Mouse (Mus musculus): ENCODE results near the gene Fcer1g.

Fcer1g gene

GRCm38 (mm10) chr1:171239992-171240744 lies 6.0 kb upstream of the Fcer1g start:
- no peak for DNase-seq

- DNase-seq, result peak; percentile 77
Measured at GRCm38 (mm10) chr1:171238463-171238862, 4.3 kb upstream of the Fcer1g start.

DNA sequence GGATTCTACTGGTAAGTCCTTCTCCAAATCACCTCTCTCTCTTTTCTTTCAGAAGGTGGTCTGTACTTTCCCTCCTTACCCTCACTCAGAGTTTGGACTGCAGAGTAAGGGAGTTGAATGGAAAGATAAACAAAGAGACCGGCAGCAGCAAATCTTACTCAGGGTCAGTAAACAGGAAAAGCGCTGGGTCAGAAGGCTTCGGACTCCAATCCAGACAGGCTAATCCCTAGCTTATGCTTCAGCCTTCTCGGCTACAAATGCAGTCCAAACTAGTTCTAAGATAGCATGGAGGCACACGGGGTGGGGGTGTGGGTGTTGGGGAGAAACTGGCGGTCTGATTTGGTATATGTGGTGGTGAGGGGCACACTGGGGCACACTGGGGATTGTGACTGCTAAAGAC lies 3.3 kb upstream of the Fcer1g start:
- no peak for DNase-seq

DNA sequence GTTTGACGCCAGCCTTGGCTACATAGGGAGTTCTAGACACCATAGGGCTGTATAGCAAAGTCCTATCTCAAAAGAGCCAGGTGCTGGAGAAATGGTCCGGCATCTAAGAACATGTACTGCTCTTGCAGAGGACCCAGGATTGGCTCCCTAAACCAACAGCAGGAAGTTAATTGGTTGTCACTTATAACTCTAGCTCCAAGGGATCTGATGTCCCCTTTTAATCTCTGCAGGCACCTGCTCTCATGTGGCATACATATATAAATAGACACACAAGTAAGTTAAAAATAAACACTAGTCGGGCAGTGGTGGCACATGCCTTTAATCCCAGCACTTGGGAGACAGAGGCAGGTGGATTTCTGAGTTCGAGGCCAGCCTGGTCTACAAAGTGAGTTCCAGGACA lies 1.6 kb upstream of the Fcer1g start:
- DNase-seq, result no peak

GRCm38 (mm10) chr1:171234538-171234937 lies 373 bp upstream of the Fcer1g start:
- no peak for DNase-seq

- DNase-seq, result no peak
Measured at GRCm38 (mm10) chr1:171232800-171233730, 1.1 kb downstream of the Fcer1g start.

DNA sequence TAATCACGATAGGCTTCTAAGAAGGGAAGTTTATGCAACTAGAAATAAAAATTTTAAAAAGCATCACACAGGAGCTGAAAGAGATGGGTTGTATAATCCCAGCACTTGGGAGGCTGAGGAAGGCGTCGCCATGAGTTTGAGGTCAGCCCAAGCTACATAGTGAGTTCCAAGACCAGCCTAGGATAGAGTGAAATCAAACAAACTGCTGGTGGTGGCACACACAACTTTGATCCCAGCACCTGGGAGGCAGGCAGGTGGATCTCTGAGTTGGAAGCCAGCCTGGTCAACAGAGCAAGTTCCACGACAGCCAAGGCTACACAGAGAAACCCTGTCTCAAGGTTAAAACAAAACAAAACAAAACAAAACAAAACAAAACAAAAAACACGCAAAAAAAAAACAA lies 1.8 kb downstream of the Fcer1g start:
- DNase-seq, result no peak

GRCm38 (mm10) chr1:171231844-171232243 lies 2.3 kb downstream of the Fcer1g start:
- no peak for DNase-seq

DNA sequence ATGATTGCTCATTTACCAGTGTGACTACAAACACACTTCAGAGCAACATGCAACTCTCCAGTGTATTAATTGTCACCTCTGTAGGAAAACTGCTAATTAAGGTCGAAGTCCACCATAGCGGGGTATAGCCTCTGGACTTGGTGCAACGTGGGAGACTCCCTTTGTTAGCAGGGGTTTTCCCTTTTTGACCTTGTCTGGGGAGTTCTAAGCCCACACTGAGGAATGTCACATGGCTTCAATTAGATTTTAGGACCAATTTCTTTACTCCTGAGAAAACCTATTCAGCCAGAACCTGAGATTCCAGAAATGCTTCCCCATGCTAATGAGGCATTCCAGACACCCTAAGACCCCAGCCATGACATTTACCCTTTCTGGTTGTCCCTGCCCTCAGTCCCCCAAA lies 4.0 kb downstream of the Fcer1g start:
- DNase-seq, result no peak

DNA sequence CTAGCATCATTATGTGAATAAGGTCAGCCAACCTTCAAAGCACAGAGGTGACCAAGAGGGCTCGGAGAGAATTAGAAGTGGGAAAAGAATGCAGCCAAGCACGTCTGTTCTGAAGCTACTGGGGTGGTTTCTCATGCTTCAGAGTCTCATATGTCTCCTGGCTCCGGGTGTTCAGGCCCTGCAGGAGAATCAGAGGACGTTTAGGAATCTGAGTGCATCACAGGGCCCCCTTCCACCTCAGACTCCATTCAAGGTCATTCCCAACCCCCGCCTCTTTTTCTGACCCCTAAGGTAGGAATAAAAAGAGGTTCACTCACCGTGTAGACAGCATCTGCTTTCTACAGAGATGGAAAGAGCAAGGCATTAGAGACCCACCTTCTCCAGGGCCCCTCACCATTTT lies 4.4 kb downstream of the Fcer1g start:
- DNase-seq, result no peak

- DNase-seq, result no peak
Measured at GRCm38 (mm10) chr1:171227879-171228278, 6.3 kb downstream of the Fcer1g start.

DNA sequence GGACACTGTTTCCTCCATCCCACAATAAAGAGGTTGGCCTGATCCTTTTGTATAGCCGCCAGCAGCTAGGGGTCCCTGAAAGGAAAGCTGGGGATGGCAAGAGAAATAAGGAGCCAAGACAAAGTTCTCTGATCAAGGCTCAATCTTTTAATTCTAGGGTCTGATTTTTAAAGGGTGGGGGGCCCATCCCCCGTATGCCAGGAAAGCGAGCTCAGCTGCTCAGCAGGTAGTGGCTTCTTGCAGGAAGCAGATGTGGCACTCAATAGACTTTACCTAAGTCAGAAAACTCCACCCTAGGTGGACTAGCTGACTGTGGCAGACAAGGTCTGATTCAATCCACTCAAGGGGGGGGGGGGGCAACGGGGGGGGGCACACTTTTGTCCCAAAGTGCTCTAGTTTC lies 7.4 kb downstream of the Fcer1g start:
- DNase-seq, result no peak

- DNase-seq, result no peak
Measured at GRCm38 (mm10) chr1:171224857-171225256, 9.3 kb downstream of the Fcer1g start, which contains the start of gene Apoa2. Gene Apoa2 (plus strand): TSS chr1:171225054.

- DNase-seq, result no peak
Measured at GRCm38 (mm10) chr1:171223796-171224195, 10.4 kb downstream of the Fcer1g start.

DNA sequence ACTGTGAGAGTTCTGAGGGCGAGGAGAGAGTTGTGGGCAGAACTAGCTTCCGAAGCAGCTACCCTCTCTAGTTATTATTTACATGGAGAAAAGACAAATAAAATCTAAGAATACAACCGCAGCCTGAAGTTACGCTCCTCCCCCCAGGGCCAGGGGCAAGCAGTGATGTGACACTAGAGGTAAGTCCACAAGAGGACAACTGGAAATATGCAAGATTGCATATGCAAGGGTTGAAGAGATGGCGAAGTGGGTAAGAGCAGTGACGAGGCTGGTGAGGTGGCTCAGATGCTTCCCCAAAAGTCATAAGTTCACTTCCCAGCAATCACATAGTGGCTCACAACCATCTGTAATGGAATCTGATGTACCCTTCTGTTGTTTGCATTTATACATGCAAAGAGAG lies 11.0 kb downstream of the Fcer1g start:
- DNase-seq, result peak in 1 of 2 experiments; percentile 13

DNA sequence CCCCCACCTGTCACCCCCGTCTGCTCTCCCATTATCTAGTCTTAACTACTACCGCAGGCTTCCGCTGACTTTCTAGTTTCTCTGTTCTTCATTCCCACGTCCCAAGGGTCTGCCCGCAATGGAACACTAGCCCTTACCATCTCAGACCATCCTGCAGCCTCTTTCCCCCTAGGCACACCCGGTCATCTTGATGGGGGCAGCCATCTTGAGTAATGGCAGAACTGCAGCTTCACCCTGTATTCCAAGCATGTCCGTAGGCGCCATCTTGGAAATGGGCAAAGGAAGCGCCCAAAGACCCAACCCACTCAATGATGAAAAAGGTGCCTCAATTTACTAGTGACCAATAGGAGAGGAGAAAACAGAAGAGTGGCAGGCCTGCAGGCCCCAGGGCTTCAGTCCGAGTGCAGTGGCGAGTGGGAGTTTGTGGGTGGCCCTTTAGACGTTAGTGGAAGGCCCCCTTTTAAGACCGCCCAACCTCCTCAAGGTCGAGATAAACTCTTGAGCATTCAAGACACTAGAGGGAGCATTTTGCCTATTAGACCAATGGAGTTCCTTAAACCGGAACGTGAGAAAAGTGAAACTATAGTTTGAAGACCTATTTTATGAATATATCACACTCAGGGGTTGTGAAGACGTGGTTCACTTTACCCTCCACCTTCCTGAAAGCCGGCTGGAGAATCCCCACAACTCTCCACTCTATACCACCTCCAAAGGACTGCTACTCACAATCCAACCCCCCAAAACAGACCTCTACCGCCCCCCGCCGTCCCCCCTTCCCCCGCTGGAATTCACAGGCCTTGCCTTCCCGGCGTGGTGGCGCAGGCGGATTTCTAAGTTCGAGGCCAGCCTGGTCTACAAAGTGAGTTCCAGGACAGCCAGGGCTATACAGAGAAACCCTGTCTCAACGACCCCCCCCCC lies 11.7 kb downstream of the Fcer1g start, which contains the start of gene Tomm40l:
Tomm40l (minus strand) TSS at position 277 of the 918 bp plus-strand sequence.
- peak; percentile 87 to 92 for DNase-seq

DNA sequence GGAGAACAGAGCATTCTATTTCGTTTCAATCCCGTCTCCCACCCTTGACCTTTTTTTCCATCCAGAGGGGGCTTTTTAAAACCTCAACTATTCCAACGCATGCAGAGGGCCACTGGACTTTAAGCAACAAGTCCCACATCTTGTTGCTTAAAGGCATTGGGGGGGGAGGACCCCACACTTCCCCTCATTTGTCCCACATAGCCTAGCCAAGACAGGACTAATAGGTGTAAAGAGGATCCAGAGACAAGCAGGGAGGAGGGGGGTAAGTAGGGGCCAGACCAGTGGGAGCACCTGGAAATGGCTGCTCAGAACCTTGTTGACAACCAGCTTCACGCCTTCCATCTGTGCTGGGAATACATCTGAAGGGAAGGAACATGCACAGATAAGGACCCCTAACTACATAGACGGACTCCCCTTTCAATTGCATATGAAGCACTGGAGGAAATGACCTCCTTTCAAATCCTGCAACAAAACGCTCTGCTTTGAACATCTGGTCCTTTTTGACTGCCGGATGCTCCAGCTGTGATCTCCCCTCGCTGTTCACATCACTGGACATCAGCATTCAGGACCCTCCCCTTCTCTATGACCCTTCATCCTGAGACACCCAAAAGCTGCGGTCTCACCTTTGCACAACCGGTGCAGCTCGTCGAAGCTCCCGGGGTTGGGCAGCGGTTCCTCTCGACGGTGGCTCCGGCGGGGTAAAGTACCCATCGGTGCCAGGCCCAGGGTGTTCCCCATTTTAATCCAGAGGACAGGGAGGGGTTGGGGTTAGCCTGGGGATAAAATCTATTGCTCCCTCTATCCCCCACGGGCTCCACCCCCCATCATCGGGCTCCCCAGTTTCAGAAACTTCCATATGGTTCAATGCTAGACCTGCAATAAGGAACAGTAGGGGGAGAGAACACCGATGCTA lies 12.6 kb downstream of the Fcer1g start:
- DNase-seq, result no peak

- DNase-seq, result peak; percentile 88
Measured at GRCm38 (mm10) chr1:171220871-171221270, 13.3 kb downstream of the Fcer1g start.

- DNase-seq, result no peak
Measured at GRCm38 (mm10) chr1:171216241-171216955, 17.8 kb downstream of the Fcer1g start.

GRCm38 (mm10) chr1:171213801-171214496 lies 20.2 kb downstream of the Fcer1g start, which contains the start of gene Nr1i3:
Gene Nr1i3 (plus strand): TSS chr1:171213970.
- no peak for DNase-seq
